Comparison of ENCODE assay signal across 21 mouse cellular contexts in genomic region chr3:153682303-153682702, GRCm38 (mm10). TPM values are rescaled to one million over a fixed set of nuclear protein-coding genes. Genes with fewer than 3 reads are reported as not detected.
DNase-seq lines count a peak whose midpoint lies in the region; ATAC-seq lines count a peak whose summit lies in the region.
"Had no signal": no experiment of that assay in that cellular context is flagged by ENCODE, and none has a peak within 500 bp of the region (broad histone marks: within the 10 kb centered on the region; RNA-seq: fewer than 3 reads in every experiment).

No protein-coding gene starts in this region.

- no peaks in the 10 kb centered on the region for H3K36me3 ChIP-seq in kidney, embryonic 16.5 days (ENCODE audit: insufficient read depth, low read length)
- H3K36me3 ChIP-seq: embryonic facial prominence, embryonic 13.5 days; forebrain, embryonic 10.5 days; heart, embryonic 10.5 days; lung, embryonic 15.5 days; stomach, embryonic 15.5 days had no signal

- intact Hi-C loops in heart, postnatal 10 days (cut with DNase I), result no loop called here

- H3K4me1 ChIP-seq in kidney, embryonic 16.5 days (ENCODE audit: insufficient read depth, low read length), result peaks cover 8% of the 10 kb centered on the region
- H3K4me1 ChIP-seq: lung, embryonic 15.5 days; stomach, embryonic 15.5 days had no signal

- peak; percentile 32; the same call in 1 of the 2 replicates for ATAC-seq in kidney, embryonic 16.5 days (ENCODE audit: low FRiP score, low TSS enrichment)

- H3K4me2 ChIP-seq in kidney, embryonic 16.5 days (replicated peaks; ENCODE audit: low read depth, low read length), result no peak overlapping the region
- H3K4me2 ChIP-seq: embryonic facial prominence, embryonic 13.5 days; lung, embryonic 15.5 days; stomach, embryonic 15.5 days had no signal

- WGBS in kidney, embryonic 16.5 days, result 88% methylated on average over 10 of the region's 10 CpGs

- H3K9ac ChIP-seq in kidney, embryonic 16.5 days (replicated peaks; ENCODE audit: low read length), result no peak overlapping the region
- H3K9ac ChIP-seq: embryonic facial prominence, embryonic 13.5 days; lung, embryonic 15.5 days; stomach, embryonic 15.5 days had no signal

- H3K27ac ChIP-seq in kidney, embryonic 16.5 days (ENCODE audit: low read length), result no peak overlapping the region
- H3K27ac ChIP-seq: embryonic facial prominence, embryonic 13.5 days; forebrain, embryonic 10.5 days; heart, embryonic 10.5 days; lung, embryonic 15.5 days; stomach, embryonic 15.5 days had no signal

- no peak overlapping the region for H3K4me3 ChIP-seq in kidney, embryonic 16.5 days (ENCODE audit: low read length)
- H3K4me3 ChIP-seq: embryonic facial prominence, embryonic 13.5 days; forebrain, embryonic 10.5 days; heart, embryonic 10.5 days; lung, embryonic 15.5 days; stomach, embryonic 15.5 days had no signal

- H3K27me3 ChIP-seq in kidney, embryonic 16.5 days (ENCODE audit: insufficient read depth, low read length), result no peaks in the 10 kb centered on the region
- H3K27me3 ChIP-seq: embryonic facial prominence, embryonic 13.5 days; lung, embryonic 15.5 days; stomach, embryonic 15.5 days had no signal

- no peaks in the 10 kb centered on the region for H3K9me3 ChIP-seq in kidney, embryonic 16.5 days (ENCODE audit: low read length)
- H3K9me3 ChIP-seq: embryonic facial prominence, embryonic 13.5 days; forebrain, embryonic 10.5 days; G1E; heart, embryonic 10.5 days; lung, embryonic 15.5 days; stomach, embryonic 15.5 days had no signal

- DNase-seq in kidney, adult 9 months, result no peak
- DNase-seq in B cell, adult 2 months, result peak; percentile 35 to 41
- DNase-seq in cerebellum, adult 11-12 months, result peak; percentile 67
- peak; percentile 44 to 48 for DNase-seq in cerebellum, postnatal 36 days
- no peak for DNase-seq in c-Kit-positive CD71-positive TER-119-positive erythroid progenitor cells, embryonic 14.5 days (ENCODE audit: low spot score)
- no peak for DNase-seq in embryo, embryonic 10 days (ENCODE audit: low spot score)
- no peak for DNase-seq in heart, postnatal 10 days
- DNase-seq: adrenal gland, postnatal 14 days; gastrocnemius, postnatal 36 days; heart, postnatal 36 days; kidney, adult 2 months; kidney, postnatal 4 days; right cerebral cortex, postnatal 14 days; thymus, postnatal 14 days had no signal

RNA-seq across cellular contexts. Expression of gene St6galnac3, which starts 42.7 kb away (rescaled TPM):
- 71.6 and 75.8 TPM in 2 replicates for polyA plus RNA-seq in kidney, embryonic 16.5 days (2015; fragmentation: Nextera tagmentation; extraction: Ambion mirVana)
- total RNA-seq in heart, postnatal 10 days (2021), result 10 to 100 TPM in 1 of 2 experiments, 1 to 10 TPM in 1; 8.5 to 14.8 TPM

Comparison
In these comparisons a context has a peak if more than half of its experiments do, and no peak if none do; other contexts are left out.
1. DNase-seq: peak in B cell, adult 2 months (2 of 2), cerebellum, adult 11-12 months (single experiment) and cerebellum, postnatal 36 days (2 of 2); none in kidney, adult 9 months (single experiment), c-Kit-positive CD71-positive TER-119-positive erythroid progenitor cells, embryonic 14.5 days (single experiment), embryo, embryonic 10 days (single experiment) and heart, postnatal 10 days (0 of 2).